Mouse (Mus musculus) liver, embryonic 14.5 days (tissue): ENCODE data around the gene Bcl2a1d. TPM values are rescaled to one million over a fixed set of nuclear protein-coding genes. Genes with fewer than 3 reads are reported as not detected.
"Not testable (repeated sequence)": the region's sequence is repeated elsewhere in the genome, so short reads cannot be mapped to it uniquely, and the experiment has no call there.

ENCODE experiments used
- ATAC-seq: fragments of 200-750 bp; cut with Nextera tagmentation; 2 replicates; pipeline ENCODE4 v1.8.0; 2017; ENCODE audit warnings: moderate number of reproducible peaks, mild to moderate bottlenecking, moderate library complexity; ENCODE audit not compliant: insufficient read depth
- DNase-seq, 3 experiments: peaks; one replicate each; pipeline ENCODE4 v3.0.0-alpha.2; 2012 to 2013; ENCODE audit warnings: low read depth in 3 of 3, low spot score in 3 of 3
- H3K27ac ChIP-seq: fragments of 300-500 bp; sonication (generic); 2 replicates; pipeline ENCODE4 v1.5.1; 2014; ENCODE audit warnings: moderate library complexity, mild to moderate bottlenecking, control low read depth, inconsistent platforms
- H3K27me3 ChIP-seq: fragments of 300-500 bp; sonication (generic); 2 replicates; pipeline ENCODE4 v1.6.1; 2014; ENCODE audit warnings: mild to moderate bottlenecking, low read length, moderate library complexity; ENCODE audit not compliant: control insufficient read depth, insufficient read depth
- H3K36me3 ChIP-seq: fragments of 300-500 bp; sonication (generic); replicated peaks from 2 replicates; pipeline ENCODE4 v1.6.1; 2014; ENCODE audit warnings: low read depth; ENCODE audit not compliant: control insufficient read depth, insufficient read depth
- H3K4me1 ChIP-seq, 2 experiments: fragments of 200-500 bp in 1 of 2; fragments of 300-500 bp in 1 of 2; sonication (generic) in 1 of 2; replicated peaks; 2 replicates each; pipeline ENCODE4 v1.6.1; 2012 to 2014; ENCODE audit warnings: antibody characterized with exemption in 1 of 2, inconsistent platforms in 1 of 2, low read length in 1 of 2; ENCODE audit not compliant: control insufficient read depth in 2 of 2, insufficient read depth in 2 of 2
- H3K4me2 ChIP-seq: fragments of 300-500 bp; sonication (generic); 2 replicates; pipeline ENCODE4 v1.6.1; 2014; ENCODE audit warnings: low read depth, mild to moderate bottlenecking, control low read depth, moderate library complexity
- H3K4me3 ChIP-seq, 2 experiments: fragments of 200-500 bp in 1 of 2; fragments of 300-500 bp in 1 of 2; sonication (generic) in 1 of 2; 2 replicates each; pipeline ENCODE4 v1.5.1; 2012 to 2014; ENCODE audit warnings: low read depth in 2 of 2, low read length in 2 of 2, mild to moderate bottlenecking in 2 of 2, control low read depth in 1 of 2, inconsistent platforms in 1 of 2, moderate library complexity in 1 of 2; ENCODE audit not compliant: insufficient read depth in 1 of 2
- H3K9ac ChIP-seq: fragments of 300-500 bp; sonication (generic); replicated peaks from 2 replicates; pipeline ENCODE4 v1.6.1; 2014; ENCODE audit warnings: mild to moderate bottlenecking, control low read depth, moderate library complexity
- H3K9me3 ChIP-seq: fragments of 300-500 bp; sonication (generic); 2 replicates; pipeline ENCODE4 v1.6.1; 2016; ENCODE audit warnings: low read length, mixed read lengths; ENCODE audit not compliant: control insufficient read depth
- CTCF ChIP-seq: IDR thresholded peaks from 2 replicates; pipeline ENCODE4 v1.5.1; 2016; ENCODE audit warnings: antibody characterized with exemption, low read depth, control low read depth
- WGBS: fragments of 180-500 bp; shearing (Covaris S2); extraction: QIAGEN DNeasy Blood & Tissue Kit; methylation state at CpG from one replicate; pipeline ENCODE4 v1.1.7; 2014; ENCODE audit not compliant: insufficient replicate concordance; 5-methylcytosine and 5-hydroxymethylcytosine counted together
- polyA plus RNA-seq, 2 experiments: library from polyadenylated mRNA; depleted of rRNA in 1 of 2; stranded (reverse) in 1 of 2; unstranded in 1 of 2; fragments of >200 nt; fragmentation: Nextera tagmentation in 1 of 2; extraction: Ambion mirVana in 1 of 2; gene quantifications; 2 replicates each; pipeline versions ENCODE4 v1.2.1 to v1.2.3; 2012 to 2014

The Bcl2a1d gene
- 0.16 and 0.17 TPM in 2 replicates for polyA plus RNA-seq (2012; rRNA removed)
- polyA plus RNA-seq (2014; fragmentation: Nextera tagmentation; extraction: Ambion mirVana), result 0.30 and 0.50 TPM in 2 replicates

GRCm38 (mm10) chr9:88731728-88732127, at the start of gene Bcl2a1d:
Gene Bcl2a1d (minus strand): TSS chr9:88731914.
- H3K36me3 ChIP-seq, H3K9me3 ChIP-seq, DNase-seq, H3K27ac ChIP-seq, H3K9ac ChIP-seq, H3K4me3 ChIP-seq, H3K4me1 ChIP-seq, H3K4me2 ChIP-seq, H3K27me3 ChIP-seq: not testable (repeated sequence)
- 27% methylated on average over 5 of the region's 5 CpGs for whole genome bisulfite sequencing
- ATAC-seq, result peak; percentile 8; the same call in 1 of the 2 replicates

- DNase-seq, H3K36me3 ChIP-seq, H3K9ac ChIP-seq, H3K4me2 ChIP-seq, H3K27me3 ChIP-seq, H3K9me3 ChIP-seq, H3K4me1 ChIP-seq, H3K4me3 ChIP-seq, H3K27ac ChIP-seq, ATAC-seq: not testable (repeated sequence)
- WGBS, result 71% methylated on average over 2 of the region's 6 CpGs
Measured at GRCm38 (mm10) chr9:88770239-88770638, 38.5 kb upstream of the Bcl2a1d start.

GRCm38 (mm10) chr9:88769470-88769869, 37.8 kb upstream of the Bcl2a1d start:
- DNase-seq, H3K36me3 ChIP-seq: not testable (repeated sequence)
- 75% methylated on average over 4 of the region's 5 CpGs for WGBS

GRCm38 (mm10) chr9:88746687-88747086, 15.0 kb upstream of the Bcl2a1d start:
- peak; percentile 28; the same call in 1 of the 2 replicates for TF ChIP-seq CTCF
- DNase-seq, H3K9ac ChIP-seq, H3K4me3 ChIP-seq, H3K4me1 ChIP-seq, H3K36me3 ChIP-seq, ATAC-seq, H3K27ac ChIP-seq, H3K4me2 ChIP-seq, H3K27me3 ChIP-seq, H3K9me3 ChIP-seq: not testable (repeated sequence)
- 25% methylated on average over 1 of the region's 2 CpGs for WGBS

More at GRCm38 (mm10) chr9:88769470-88769869, 37.8 kb upstream of the Bcl2a1d start:
- not testable (repeated sequence) for H3K4me1 ChIP-seq, H3K9me3 ChIP-seq, H3K4me3 ChIP-seq, H3K4me2 ChIP-seq, H3K9ac ChIP-seq, H3K27ac ChIP-seq, H3K27me3 ChIP-seq, ATAC-seq

- not testable (repeated sequence) for H3K27me3 ChIP-seq, H3K27ac ChIP-seq, H3K36me3 ChIP-seq, H3K9ac ChIP-seq, H3K4me2 ChIP-seq, H3K9me3 ChIP-seq, DNase-seq, H3K4me1 ChIP-seq, ATAC-seq, H3K4me3 ChIP-seq
- no CpG with 5 or more reads among the region's 2 CpGs for WGBS
Measured at GRCm38 (mm10) chr9:88746046-88746445, 14.3 kb upstream of the Bcl2a1d start.

- H3K36me3 ChIP-seq, result not testable (repeated sequence)
Measured at GRCm38 (mm10) chr9:88735289-88735688, 3.6 kb upstream of the Bcl2a1d start.

GRCm38 (mm10) chr9:88733182-88733581, 1.5 kb upstream of the Bcl2a1d start:
- H3K9me3 ChIP-seq, H3K36me3 ChIP-seq, H3K27ac ChIP-seq, H3K4me2 ChIP-seq, H3K4me1 ChIP-seq, H3K4me3 ChIP-seq, DNase-seq, ATAC-seq, H3K27me3 ChIP-seq, H3K9ac ChIP-seq: not testable (repeated sequence)
- WGBS, result 47% methylated on average over 1 of the region's 1 CpGs

More at GRCm38 (mm10) chr9:88735289-88735688, 3.6 kb upstream of the Bcl2a1d start:
- H3K9ac ChIP-seq, DNase-seq, H3K4me3 ChIP-seq, H3K9me3 ChIP-seq, H3K27ac ChIP-seq, H3K4me1 ChIP-seq, H3K4me2 ChIP-seq, ATAC-seq, H3K27me3 ChIP-seq: not testable (repeated sequence)

- H3K9ac ChIP-seq, H3K4me1 ChIP-seq, H3K4me3 ChIP-seq, H3K9me3 ChIP-seq, DNase-seq, H3K36me3 ChIP-seq, H3K4me2 ChIP-seq, H3K27ac ChIP-seq, ATAC-seq, H3K27me3 ChIP-seq: not testable (repeated sequence)
- 58% methylated on average over 1 of the region's 3 CpGs for WGBS
Measured at GRCm38 (mm10) chr9:88732334-88732733, 620 bp upstream of the Bcl2a1d start.
